Mouse (Mus musculus) midbrain, embryonic 14.5 days (tissue): Measurements from ENCODE around the gene Dlx5. TPM values are rescaled to one million over a fixed set of nuclear protein-coding genes. Genes with fewer than 3 reads are reported as not detected.

Experiments
- ATAC-seq: fragments of 200-750 bp; cut with Nextera tagmentation; 2 replicates; pipeline ENCODE4 v1.8.0; 2017; ENCODE audit warnings: moderate number of reproducible peaks, moderate library complexity; ENCODE audit not compliant: low FRiP score, low TSS enrichment
- DNase-seq: peaks from one replicate; pipeline ENCODE4 v3.0.0-alpha.2; 2015
- H3K27ac ChIP-seq: fragments of 300-500 bp; sonication (generic); replicated peaks from 2 replicates; pipeline ENCODE4 v1.5.1; 2014; ENCODE audit warnings: mild to moderate bottlenecking, low read depth, low read length, moderate library complexity
- H3K27me3 ChIP-seq: fragments of 300-500 bp; sonication (generic); 2 replicates; pipeline ENCODE4 v1.6.1; 2014; ENCODE audit warnings: low read length, control low read depth, mixed read lengths; ENCODE audit not compliant: control insufficient read depth, insufficient read depth
- H3K36me3 ChIP-seq: fragments of 300-500 bp; sonication (generic); 2 replicates; pipeline ENCODE4 v1.6.1; 2014; ENCODE audit warnings: low read length, control low read depth; ENCODE audit not compliant: control insufficient read depth, insufficient read depth
- H3K4me1 ChIP-seq: fragments of 300-500 bp; sonication (generic); 2 replicates; pipeline ENCODE4 v1.6.1; 2014; ENCODE audit warnings: mild to moderate bottlenecking, antibody characterized with exemption, low read length, control low read depth; ENCODE audit not compliant: control insufficient read depth, insufficient read depth
- H3K4me2 ChIP-seq: fragments of 300-500 bp; sonication (generic); 2 replicates; pipeline ENCODE4 v1.6.1; 2014; ENCODE audit warnings: mild to moderate bottlenecking, low read length, moderate library complexity
- H3K4me3 ChIP-seq: fragments of 300-500 bp; sonication (generic); replicated peaks from 2 replicates; pipeline ENCODE4 v1.5.1; 2014; ENCODE audit warnings: low read depth, low read length
- H3K9ac ChIP-seq: fragments of 300-500 bp; sonication (generic); replicated peaks from 2 replicates; pipeline ENCODE4 v1.6.1; 2014; ENCODE audit warnings: mild to moderate bottlenecking, low read length, moderate library complexity
- H3K9me3 ChIP-seq: fragments of 300-500 bp; sonication (generic); 2 replicates; pipeline ENCODE4 v1.6.1; 2016; ENCODE audit warnings: low read length, control low read depth, mixed read lengths; ENCODE audit not compliant: control insufficient read depth
- WGBS: fragments of 180-500 bp; shearing (Covaris S2); extraction: QIAGEN DNeasy Blood & Tissue Kit; methylation state at CpG from one replicate; pipeline ENCODE4 v1.1.7; 2014; 5-methylcytosine and 5-hydroxymethylcytosine counted together
- polyA plus RNA-seq: library from polyadenylated mRNA; unstranded; fragments of >200 nt; fragmentation: Nextera tagmentation; extraction: Ambion mirVana; gene quantifications from 2 replicates; pipeline ENCODE4 v1.2.1, GENCODE M21; 2014

The Dlx5 gene
- polyA plus RNA-seq, 1 experiment from 2014 or later: 0.26 TPM

DNA sequence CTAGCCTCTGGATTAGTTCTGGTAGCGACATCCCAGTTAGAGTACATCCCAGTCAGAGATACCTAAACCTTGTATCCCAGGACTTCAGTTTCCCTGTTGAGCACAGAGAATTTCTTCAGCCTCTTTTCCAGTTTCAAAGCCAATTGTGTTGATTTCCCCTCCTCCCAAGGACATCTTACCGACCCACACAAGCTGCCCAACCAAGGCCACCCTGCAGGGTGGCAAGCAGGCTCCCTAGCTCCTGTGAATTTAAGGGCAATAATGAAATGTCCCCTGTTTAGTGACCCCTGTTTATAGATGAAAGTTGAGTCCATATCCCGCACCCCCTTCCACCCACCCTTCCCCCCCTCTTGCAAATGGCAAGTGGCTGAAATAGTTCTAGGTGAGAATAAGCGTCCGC lies 9.0 kb downstream of the Dlx5 start:
- H3K27me3 ChIP-seq: peaks cover 91% of the 10 kb centered on the region
- H3K9ac ChIP-seq: no peak overlapping the region
- H3K4me3 ChIP-seq: no peak overlapping the region
- H3K4me1 ChIP-seq: no peaks in the 10 kb centered on the region
- DNase-seq (peak; percentile 35), ATAC-seq (no peak)
- no peaks in the 10 kb centered on the region for H3K9me3 ChIP-seq
- WGBS: 2% methylated on average over 5 of the region's 5 CpGs
- H3K27ac ChIP-seq: no peak overlapping the region
- H3K4me2 ChIP-seq: no peak overlapping the region
- H3K36me3 ChIP-seq: no peaks in the 10 kb centered on the region

DNA sequence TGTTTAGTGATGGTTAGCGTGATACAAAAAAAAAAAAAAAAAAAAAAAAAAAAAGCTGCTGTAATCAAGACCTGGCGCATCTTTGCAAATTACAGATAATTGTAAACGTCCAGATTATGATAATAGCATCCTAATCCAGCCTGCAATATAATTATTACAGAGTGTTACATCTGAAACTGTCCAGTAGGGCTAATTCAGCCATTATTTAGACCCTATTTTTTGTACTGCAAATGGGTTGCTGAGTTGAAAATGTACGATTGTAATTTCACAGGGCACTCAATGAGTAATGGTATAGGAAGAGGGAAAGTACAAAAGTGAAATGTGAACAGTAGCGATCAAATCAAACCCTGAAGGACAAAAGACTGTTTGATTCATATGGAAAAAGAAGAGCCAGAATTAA lies 10.2 kb downstream of the Dlx5 start:
- ATAC-seq (no peak), DNase-seq (no peak)
- H3K9ac ChIP-seq: no peak overlapping the region
- H3K27me3 ChIP-seq: peaks cover 90% of the 10 kb centered on the region
- no peak overlapping the region for H3K27ac ChIP-seq
- no peaks in the 10 kb centered on the region for H3K9me3 ChIP-seq
- H3K4me3 ChIP-seq: no peak overlapping the region
- H3K36me3 ChIP-seq: no peaks in the 10 kb centered on the region
- 2% methylated on average over 5 of the region's 5 CpGs for WGBS
- no peaks in the 10 kb centered on the region for H3K4me1 ChIP-seq
- no peak overlapping the region for H3K4me2 ChIP-seq

DNA sequence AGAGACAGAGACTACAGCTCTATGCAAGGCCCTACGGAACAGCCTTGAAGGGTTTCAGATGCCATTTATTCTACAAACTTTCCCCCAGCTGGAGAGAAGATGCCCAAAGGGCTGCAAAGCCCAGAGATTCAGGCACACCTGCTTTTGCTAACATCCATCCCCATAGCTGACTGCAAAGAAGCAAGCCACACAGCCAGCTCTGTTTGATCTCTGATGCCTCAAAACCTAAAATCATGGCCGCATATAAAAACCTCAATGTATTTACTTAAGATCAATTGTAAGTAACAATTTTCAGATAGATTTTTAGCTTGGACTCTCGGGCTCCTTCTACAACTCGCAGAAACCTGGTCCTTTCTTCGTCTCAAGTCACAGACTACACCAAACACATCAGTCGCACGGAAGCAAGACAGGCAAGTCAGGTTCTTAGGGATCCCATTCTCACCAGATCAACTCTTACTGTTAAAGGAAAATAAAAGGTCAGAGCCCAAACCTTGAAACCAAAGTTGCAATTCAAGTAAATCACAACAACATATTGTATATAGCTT lies 10.9 kb downstream of the Dlx5 start:
- WGBS: under 1% methylated on average over 7 of the region's 7 CpGs
- Histone ChIP-seq H3K9ac (no peak overlapping the region), H3K27me3 (peaks cover 89% of the 10 kb centered on the region), H3K4me2 (no peak overlapping the region), H3K9me3 (no peaks in the 10 kb centered on the region), H3K36me3 (no peaks in the 10 kb centered on the region), H3K4me1 (no peaks in the 10 kb centered on the region), H3K27ac (no peak overlapping the region), H3K4me3 (no peak overlapping the region)
- no peak for ATAC-seq
- peak; percentile 29 for DNase-seq

DNA sequence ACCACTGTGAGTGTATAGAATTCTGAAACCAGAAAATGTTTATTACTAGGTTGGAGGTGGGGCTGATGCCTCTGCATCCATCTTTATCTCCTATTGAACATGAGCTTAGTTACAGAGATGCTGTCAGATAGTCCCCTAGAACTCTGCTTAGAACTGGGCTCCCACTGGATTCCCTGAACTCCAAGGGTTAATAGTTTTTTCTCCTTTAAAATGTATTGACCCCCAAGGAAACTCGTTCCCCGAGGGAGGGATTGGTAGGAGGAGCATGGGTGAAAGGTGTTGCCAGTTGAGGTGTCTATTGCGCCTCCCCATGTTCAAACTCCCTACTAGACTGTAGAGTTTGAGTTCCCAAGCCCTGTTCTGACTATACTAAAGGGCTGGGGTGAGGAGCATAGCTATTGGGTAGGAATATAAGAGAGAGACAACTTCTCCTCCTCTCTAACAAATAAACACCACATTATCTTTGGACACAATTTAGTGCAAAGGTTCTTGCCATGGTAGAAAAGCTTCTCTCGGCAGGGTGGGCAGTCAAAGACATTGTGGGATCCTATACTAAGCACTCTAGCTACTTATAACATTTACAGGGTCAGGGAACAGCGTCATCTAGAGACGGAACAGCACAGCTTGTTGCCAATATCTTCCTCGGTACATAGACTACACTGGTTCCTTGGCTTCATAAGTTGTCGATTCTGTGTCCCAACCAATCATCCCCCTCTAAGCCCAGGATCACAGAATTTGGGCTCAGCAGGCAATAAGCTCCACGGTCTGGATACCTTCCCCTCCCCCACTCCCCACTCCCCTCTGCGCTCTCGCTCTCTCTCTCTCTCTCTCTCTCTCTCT lies 11.7 kb downstream of the Dlx5 start:
- Histone ChIP-seq H3K9me3 (no peaks in the 10 kb centered on the region), H3K27ac (no peak overlapping the region), H3K27me3 (peaks cover 89% of the 10 kb centered on the region), H3K36me3 (no peaks in the 10 kb centered on the region), H3K4me2 (no peak overlapping the region), H3K4me1 (no peaks in the 10 kb centered on the region), H3K4me3 (no peak overlapping the region), H3K9ac (no peak overlapping the region)
- ATAC-seq (no peak), DNase-seq (peak; percentile 39)
- WGBS: under 1% methylated on average over 11 of the region's 11 CpGs

DNA sequence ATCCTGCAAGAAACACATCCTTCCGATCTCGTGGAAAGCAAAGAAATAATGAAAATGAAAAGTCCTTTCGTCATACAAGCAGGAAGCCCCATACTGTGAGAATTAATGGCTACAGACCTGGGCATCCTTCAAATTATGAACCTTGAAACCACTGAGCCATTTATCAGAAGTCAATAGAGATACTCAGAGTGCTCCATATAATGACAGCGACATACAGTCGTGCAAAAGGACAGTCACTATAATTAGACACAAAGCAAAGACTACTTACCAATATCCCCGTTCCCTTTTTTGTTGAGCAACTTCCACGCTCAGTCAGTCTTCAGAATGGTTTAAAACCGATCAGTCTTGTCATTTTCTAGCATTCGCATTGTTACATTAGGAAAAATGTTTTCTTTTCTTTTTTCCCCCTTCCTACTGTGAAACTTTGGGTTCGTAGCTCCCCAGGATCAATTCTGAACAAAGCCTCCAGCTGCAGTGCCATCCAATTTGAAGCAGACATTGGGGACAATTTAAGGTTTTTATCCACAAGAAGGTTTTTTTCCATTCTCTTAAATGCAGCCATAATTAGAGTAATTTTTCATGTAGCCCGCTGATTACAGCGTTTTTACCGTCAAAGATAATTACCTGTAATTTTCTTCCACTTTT lies 12.7 kb downstream of the Dlx5 start:
- H3K27ac ChIP-seq: no peak overlapping the region
- DNase-seq: peak; percentile 49
- H3K36me3 ChIP-seq: no peaks in the 10 kb centered on the region
- no peaks in the 10 kb centered on the region for H3K4me1 ChIP-seq
- H3K4me3 ChIP-seq: no peak overlapping the region
- H3K27me3 ChIP-seq: peaks cover 89% of the 10 kb centered on the region
- H3K9me3 ChIP-seq: no peaks in the 10 kb centered on the region
- WGBS: 4% methylated on average over 13 of the region's 13 CpGs
- H3K4me2 ChIP-seq: no peak overlapping the region
- H3K9ac ChIP-seq: no peak overlapping the region
- ATAC-seq: no peak

DNA sequence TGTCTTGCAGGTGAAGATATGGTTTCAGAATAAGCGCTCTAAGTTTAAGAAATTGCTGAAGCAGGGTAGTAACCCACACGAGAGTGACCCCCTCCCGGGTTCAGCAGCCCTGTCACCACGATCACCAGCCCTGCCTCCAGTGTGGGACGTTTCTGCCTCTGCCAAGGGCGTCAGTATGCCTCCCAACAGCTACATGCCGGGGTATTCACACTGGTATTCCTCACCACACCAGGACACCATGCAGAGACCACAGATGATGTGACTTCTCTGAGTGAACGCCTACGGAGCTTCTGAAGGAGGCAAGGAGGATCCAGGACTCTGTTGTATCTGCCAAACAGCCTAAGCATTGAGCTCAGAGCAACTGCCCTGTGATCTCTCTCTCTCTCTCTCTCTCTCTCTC lies 14.9 kb downstream of the Dlx5 start:
- Histone ChIP-seq H3K9me3 (no peaks in the 10 kb centered on the region), H3K4me3 (no peak overlapping the region), H3K4me1 (peaks cover 6% of the 10 kb centered on the region; the same call in 1 of the 2 replicates), H3K4me2 (no peak overlapping the region; the same call in 1 of the 2 replicates), H3K36me3 (no peaks in the 10 kb centered on the region), H3K27me3 (peaks cover 88% of the 10 kb centered on the region), H3K9ac (no peak overlapping the region), H3K27ac (no peak overlapping the region)
- DNase-seq (peak; percentile 8), ATAC-seq (no peak)
- WGBS: under 1% methylated on average over 9 of the region's 9 CpGs

DNA sequence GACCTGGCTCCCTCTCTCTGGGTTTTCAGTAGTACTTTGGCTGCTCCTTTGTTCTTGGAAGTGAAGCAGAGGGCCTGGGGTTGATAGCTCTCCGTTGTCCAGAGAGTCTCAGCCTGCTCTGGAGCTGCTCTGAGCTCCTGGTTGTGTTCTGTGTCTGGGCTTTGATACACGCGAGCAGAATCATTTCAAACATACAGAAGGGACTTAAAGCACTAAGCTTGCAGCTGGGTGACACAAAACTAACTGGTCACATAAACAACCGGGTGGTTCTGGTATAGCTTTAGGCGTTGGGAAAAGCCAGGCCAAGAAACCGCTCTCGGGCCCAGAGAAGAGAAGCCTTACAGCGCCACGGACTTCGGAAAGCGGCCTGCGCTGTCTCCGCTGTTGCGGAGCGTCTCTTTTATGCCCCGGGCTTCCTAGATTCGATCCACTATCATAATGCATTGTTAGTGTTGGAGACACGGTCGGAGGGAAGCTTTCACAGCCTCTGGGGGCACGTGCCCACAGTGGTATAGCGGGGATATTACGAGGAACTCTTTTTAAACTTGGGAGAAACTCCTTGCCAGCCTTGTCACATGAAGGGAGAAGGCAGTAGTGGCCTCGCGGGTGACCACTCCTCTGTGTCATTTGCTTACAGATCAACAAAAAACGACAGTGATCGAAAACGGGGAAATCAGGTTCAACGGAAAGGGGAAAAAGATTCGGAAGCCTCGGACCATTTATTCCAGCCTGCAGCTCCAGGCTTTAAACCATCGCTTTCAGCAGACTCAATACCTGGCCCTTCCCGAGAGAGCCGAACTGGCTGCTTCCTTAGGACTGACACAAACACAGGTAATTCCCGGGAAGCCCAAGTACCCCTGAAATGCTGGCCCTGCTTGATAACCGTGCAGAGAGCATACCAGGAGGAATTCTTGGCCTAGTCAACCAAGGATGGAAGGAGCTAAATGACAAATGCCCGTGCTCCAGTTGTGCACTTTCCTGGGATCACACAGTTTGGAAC lies 17.1 kb downstream of the Dlx5 start:
- WGBS: under 1% methylated on average over 36 of the region's 36 CpGs
- H3K4me3 ChIP-seq: peak overlapping the region; percentile 7
- H3K9me3 ChIP-seq: no peaks in the 10 kb centered on the region
- H3K27ac ChIP-seq: no peak overlapping the region
- H3K36me3 ChIP-seq: no peaks in the 10 kb centered on the region
- ATAC-seq (no peak), DNase-seq (peak; percentile 59)
- H3K4me2 ChIP-seq: no peak overlapping the region
- H3K27me3 ChIP-seq: peaks cover 85% of the 10 kb centered on the region
- peaks cover 6% of the 10 kb centered on the region; the same call in 1 of the 2 replicates for H3K4me1 ChIP-seq
- H3K9ac ChIP-seq: no peak overlapping the region

DNA sequence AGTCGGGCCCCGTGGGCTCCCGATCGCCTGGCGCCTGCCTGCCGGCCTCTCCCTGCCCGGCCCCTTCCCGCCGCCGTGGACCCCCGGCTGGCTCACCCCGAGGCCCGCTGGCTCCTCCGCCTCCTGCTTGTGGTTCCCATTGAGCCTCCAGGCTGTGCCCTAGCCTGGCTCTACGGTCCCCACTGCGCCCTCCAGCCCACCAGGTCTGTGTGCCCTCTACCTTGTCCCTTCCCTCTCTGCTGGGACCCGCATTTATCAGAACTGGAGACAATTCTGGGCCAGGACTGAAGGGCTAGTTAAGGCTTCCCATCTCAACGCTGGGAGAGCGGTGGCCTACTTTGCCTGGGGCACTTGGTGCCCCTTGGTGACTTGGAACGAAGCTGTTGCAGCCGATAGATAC lies 17.9 kb downstream of the Dlx5 start:
- peak; percentile 47 for ATAC-seq
- Histone ChIP-seq H3K27me3 (peaks cover 86% of the 10 kb centered on the region), H3K4me2 (peak overlapping the region; percentile 58), H3K27ac (peak overlapping the region; percentile 56; the same call in 1 of the 2 replicates), H3K9me3 (no peaks in the 10 kb centered on the region), H3K9ac (0 out of 2 replicates have a peak overlapping the region, but pooled peaks have one; percentile 29), H3K36me3 (no peaks in the 10 kb centered on the region), H3K4me3 (peak overlapping the region; percentile 35), H3K4me1 (peaks cover 6% of the 10 kb centered on the region; the same call in 1 of the 2 replicates)
- DNase-seq: peak; percentile 26
- WGBS: 0% methylated on average over 21 of the region's 21 CpGs
